Mouse (Mus musculus): ENCODE measurements around the gene Znhit2. TPM values are rescaled to one million over a fixed set of nuclear protein-coding genes. Genes with fewer than 3 reads are reported as not detected.

Gene Znhit2
- polyA plus RNA-seq, 1 experiment = 36.0 TPM

DNA sequence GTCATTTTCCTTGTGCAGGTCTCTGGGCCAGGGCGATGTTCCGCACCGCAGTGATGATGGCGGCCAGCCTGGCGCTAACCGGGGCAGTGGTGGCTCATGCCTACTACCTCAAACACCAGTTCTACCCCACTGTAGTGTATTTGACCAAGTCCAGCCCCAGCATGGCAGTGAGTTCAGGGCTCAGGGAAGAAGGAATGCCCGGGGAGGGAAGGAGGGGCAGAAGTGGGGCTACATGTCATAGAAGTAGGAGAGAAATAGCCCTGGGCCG lies 13.2 kb upstream of the Znhit2 start:
- no peak for TF ChIP-seq POLR2A (IDR thresholded peaks at IDR 0.05; ENCODE audit: borderline replicate concordance, extremely low read depth, insufficient read depth, insufficient read length, poor library complexity, severe bottlenecking)
- TF ChIP-seq CTCF (IDR thresholded peaks at IDR 0.05; ENCODE audit: borderline replicate concordance, extremely low read depth, insufficient read depth, insufficient read length) = no peak
- DNase-seq (ENCODE audit: low read depth) = no peak

DNA sequence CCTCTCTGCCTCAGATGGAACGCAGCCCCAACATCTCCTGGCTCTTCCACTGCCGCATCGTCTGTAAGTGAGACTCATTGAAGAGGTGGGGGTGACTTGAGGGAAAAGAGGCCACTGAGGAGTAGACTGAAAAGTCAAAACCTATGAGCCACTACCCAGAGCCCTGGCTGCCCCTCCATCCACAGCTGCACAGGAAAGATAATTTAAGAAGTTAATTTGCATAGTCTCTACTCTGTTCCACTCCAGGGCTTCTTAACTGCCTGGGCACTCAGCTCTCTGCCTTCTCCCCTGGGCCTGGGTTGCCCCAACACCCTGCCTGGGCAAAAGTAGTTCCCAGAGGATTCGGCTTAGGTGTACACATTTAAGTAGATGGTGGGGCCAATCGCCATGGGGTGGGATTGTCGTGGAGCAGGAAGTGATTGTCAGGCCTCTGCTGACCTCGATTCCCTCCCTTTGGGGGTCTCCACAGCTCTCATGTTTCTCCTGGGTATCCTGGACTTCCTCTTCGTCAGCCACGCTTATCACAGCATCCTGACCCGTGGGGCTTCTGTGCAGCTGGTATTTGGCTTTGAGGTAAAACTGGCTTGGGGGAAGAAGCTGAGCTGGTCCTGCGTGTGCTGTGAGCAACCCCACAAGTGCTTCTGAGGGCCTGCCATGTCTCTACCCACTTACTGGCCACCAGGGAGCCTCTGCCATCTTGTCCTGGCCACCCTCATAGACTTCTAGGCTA lies 12.1 kb upstream of the Znhit2 start:
- no peak for DNase-seq (ENCODE audit: low read depth)
- TF ChIP-seq CTCF (IDR thresholded peaks at IDR 0.05; ENCODE audit: borderline replicate concordance, extremely low read depth, insufficient read depth, insufficient read length) (no peak), POLR2A (IDR thresholded peaks at IDR 0.05; ENCODE audit: borderline replicate concordance, extremely low read depth, insufficient read depth, insufficient read length, poor library complexity, severe bottlenecking) (no peak)

DNA sequence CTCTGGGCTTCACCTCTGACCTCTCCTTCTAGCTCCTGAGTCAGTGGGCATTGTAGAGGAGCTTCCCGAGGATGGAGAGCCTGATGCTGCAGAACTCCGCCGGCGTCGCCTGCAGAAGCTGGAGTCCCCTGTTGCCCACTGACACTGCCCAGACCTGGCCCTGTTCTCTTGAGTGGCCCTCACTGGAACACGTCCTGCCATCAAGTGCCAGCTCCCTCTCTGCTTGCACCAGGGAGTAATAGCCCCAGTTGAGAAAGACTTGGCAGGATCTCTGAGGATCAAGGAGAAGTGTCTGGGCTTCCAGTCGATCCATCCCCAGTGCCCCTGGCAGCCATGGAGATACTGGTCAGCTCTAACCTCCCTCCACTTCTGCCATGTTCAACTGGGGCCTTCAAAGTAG lies 8.5 kb upstream of the Znhit2 start:
- no peak for DNase-seq (ENCODE audit: low read depth)
- no peak for TF ChIP-seq CTCF (IDR thresholded peaks at IDR 0.05; ENCODE audit: borderline replicate concordance, extremely low read depth, insufficient read depth, insufficient read length)
- TF ChIP-seq POLR2A (IDR thresholded peaks at IDR 0.05; ENCODE audit: borderline replicate concordance, extremely low read depth, insufficient read depth, insufficient read length, poor library complexity, severe bottlenecking) = no peak

DNA sequence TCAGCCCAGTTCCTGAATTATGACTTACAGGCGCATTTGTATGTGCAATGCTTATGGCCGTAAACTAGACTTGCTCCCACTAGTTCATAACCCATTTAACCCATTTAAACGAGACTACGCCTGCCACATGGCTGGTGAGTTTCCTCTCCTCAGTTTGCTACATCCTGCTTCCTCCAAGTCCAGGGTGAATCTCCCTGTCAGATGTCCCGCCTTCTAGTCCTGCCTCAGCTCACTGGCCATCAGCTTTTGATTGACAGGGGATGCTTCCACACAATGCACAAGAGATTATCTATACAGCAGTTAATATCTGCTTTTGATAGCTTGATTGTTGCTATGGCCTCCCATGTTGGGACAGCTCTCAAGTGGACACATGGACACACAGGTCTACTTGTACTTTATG lies 6.7 kb upstream of the Znhit2 start:
- no peak for DNase-seq (ENCODE audit: low read depth)
- TF ChIP-seq POLR2A (IDR thresholded peaks at IDR 0.05; ENCODE audit: borderline replicate concordance, extremely low read depth, insufficient read depth, insufficient read length, poor library complexity, severe bottlenecking) (no peak), CTCF (IDR thresholded peaks at IDR 0.05; ENCODE audit: borderline replicate concordance, extremely low read depth, insufficient read depth, insufficient read length) (no peak)

- no peak for DNase-seq (ENCODE audit: low read depth)
- no peak for TF ChIP-seq CTCF (IDR thresholded peaks at IDR 0.05; ENCODE audit: borderline replicate concordance, extremely low read depth, insufficient read depth, insufficient read length)
- no peak for TF ChIP-seq POLR2A (IDR thresholded peaks at IDR 0.05; ENCODE audit: borderline replicate concordance, extremely low read depth, insufficient read depth, insufficient read length, poor library complexity, severe bottlenecking)
These were observed 4.3 kb upstream of the Znhit2 start for GRCm38 (mm10) chr19:6056696-6057095.

DNA sequence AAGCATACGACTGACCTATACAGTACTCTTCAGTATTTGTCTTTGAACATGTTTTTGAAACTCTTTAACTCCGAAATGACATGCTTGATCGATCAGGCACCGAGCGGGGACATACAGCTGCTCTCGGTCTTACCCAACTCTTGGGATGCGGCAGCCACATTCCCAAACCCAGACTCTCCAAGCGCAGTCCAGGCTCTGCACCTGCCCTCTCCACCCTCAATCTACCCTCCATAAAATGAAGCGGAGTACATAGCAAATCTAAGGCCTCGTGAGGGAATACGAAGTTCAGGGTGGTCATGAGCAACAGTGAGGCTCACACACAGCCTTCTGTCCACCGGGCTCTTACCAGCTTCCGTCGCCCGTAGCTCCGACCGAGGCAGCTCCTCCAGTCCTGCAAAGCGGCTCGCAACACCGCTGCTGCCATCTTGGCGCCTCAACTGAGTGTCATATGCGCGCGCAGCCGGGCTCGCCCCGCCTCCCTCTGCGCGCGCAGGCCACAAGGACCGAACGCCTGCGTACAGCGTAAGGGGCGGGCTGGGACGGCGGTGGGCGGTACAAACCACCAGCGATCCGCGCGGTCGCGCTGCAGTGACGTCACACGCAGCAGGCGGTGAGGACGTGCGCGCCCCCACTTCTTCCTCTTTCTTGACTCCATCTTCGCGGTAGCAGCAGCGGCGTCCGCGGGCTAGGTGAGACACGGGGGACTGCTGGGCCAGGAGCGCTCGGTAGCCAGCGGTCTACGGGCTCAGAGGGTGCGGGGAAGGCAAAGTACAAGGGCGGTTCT lies 3.5 kb upstream of the Znhit2 start, which contains the start of the genes Mrpl49 and Fau:
Gene Mrpl49 (minus strand): TSS at position 473 of the 784 bp plus-strand sequence.
Gene Fau (plus strand): TSS at position 532 of the 784 bp plus-strand sequence.
- TF ChIP-seq POLR2A (IDR thresholded peaks at IDR 0.05; ENCODE audit: borderline replicate concordance, extremely low read depth, insufficient read depth, insufficient read length, poor library complexity, severe bottlenecking) (peak; percentile 79; the same call in 1 of the 2 replicates), CTCF (IDR thresholded peaks at IDR 0.05; ENCODE audit: borderline replicate concordance, extremely low read depth, insufficient read depth, insufficient read length) (no peak)
- peak; percentile 99 for DNase-seq (ENCODE audit: low read depth)

GRCm38 (mm10) chr19:6058513-6058912 lies 2.5 kb upstream of the Znhit2 start:
- DNase-seq (ENCODE audit: low read depth) = no peak
- no peak for TF ChIP-seq POLR2A (IDR thresholded peaks at IDR 0.05; ENCODE audit: borderline replicate concordance, extremely low read depth, insufficient read depth, insufficient read length, poor library complexity, severe bottlenecking)
- no peak for TF ChIP-seq CTCF (IDR thresholded peaks at IDR 0.05; ENCODE audit: borderline replicate concordance, extremely low read depth, insufficient read depth, insufficient read length)

DNA sequence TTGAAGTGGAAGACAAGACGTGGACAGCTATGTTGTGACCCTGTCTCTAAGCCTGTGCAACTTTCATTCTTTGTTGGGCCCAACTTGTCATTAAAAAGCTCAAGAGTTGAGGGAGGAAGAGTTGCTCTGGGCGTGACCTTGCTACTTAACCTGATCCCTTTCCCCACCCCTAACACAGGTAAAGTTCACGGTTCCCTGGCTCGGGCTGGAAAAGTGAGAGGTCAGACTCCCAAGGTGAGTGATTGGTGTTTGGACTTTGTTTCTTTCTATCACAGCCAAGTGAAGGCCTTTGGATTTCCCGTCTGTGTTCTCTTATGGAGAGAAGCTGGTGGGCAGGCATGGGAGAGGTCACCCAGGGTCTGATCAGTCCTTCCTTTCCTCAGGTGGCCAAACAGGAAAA lies 2.0 kb upstream of the Znhit2 start:
- no peak for TF ChIP-seq POLR2A (IDR thresholded peaks at IDR 0.05; ENCODE audit: borderline replicate concordance, extremely low read depth, insufficient read depth, insufficient read length, poor library complexity, severe bottlenecking)
- TF ChIP-seq CTCF (IDR thresholded peaks at IDR 0.05; ENCODE audit: borderline replicate concordance, extremely low read depth, insufficient read depth, insufficient read length) = no peak
- no peak for DNase-seq (ENCODE audit: low read depth)

- peak; percentile 41 for DNase-seq (ENCODE audit: low read depth)
- TF ChIP-seq CTCF (IDR thresholded peaks at IDR 0.05; ENCODE audit: borderline replicate concordance, extremely low read depth, insufficient read depth, insufficient read length) (no peak), POLR2A (IDR thresholded peaks at IDR 0.05; ENCODE audit: borderline replicate concordance, extremely low read depth, insufficient read depth, insufficient read length, poor library complexity, severe bottlenecking) (no peak)
These were observed 780 bp downstream of the Znhit2 start for GRCm38 (mm10) chr19:6061641-6062302.

DNA sequence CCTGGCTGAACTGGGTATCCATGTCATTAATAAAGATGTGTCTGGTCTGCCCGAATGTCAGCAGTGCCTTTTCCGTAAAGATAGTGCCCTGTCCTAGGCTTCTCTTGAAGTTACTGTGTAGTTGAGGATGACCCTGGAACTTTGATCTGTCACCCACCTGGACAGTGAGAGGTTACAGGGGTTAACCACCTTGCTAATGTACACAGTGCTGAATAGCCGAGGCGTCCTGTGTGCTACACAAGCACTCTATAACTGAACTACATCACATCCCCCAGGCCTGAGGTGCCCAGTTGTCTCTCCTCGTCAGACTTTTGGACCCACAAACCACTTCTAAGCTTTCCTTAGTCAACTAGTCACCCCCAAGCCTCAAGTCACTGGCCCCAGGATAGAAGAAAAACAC lies 1.4 kb downstream of the Znhit2 start:
- no peak for TF ChIP-seq CTCF (IDR thresholded peaks at IDR 0.05; ENCODE audit: borderline replicate concordance, extremely low read depth, insufficient read depth, insufficient read length)
- no peak for TF ChIP-seq POLR2A (IDR thresholded peaks at IDR 0.05; ENCODE audit: borderline replicate concordance, extremely low read depth, insufficient read depth, insufficient read length, poor library complexity, severe bottlenecking)
- no peak for DNase-seq (ENCODE audit: low read depth)

DNA sequence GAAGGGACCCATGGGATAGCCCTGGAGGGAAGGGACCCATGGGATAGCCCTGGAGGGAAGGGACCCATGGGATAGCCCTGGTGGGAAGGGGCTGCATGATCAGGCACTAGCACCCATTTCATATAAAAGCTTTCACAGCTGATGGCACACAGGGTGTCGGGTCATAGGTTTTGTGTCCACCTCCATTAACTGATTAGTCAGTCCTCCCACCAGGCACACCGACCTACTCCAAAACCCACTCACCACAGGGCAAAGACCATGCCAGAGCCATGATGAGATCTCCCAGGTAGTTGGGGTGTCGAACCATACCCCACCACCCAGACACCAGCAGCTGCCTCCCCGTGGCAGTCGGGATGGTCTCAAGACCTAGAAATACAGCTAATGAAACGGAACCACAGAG lies 2.1 kb downstream of the Znhit2 start:
- no peak for DNase-seq (ENCODE audit: low read depth)
- TF ChIP-seq CTCF (IDR thresholded peaks at IDR 0.05; ENCODE audit: borderline replicate concordance, extremely low read depth, insufficient read depth, insufficient read length) (no peak), POLR2A (IDR thresholded peaks at IDR 0.05; ENCODE audit: borderline replicate concordance, extremely low read depth, insufficient read depth, insufficient read length, poor library complexity, severe bottlenecking) (no peak)

Data from brain, embryonic 14.5 days (tissue).